Mouse (Mus musculus): ENCODE measurements around the gene Hhatl. TPM values are rescaled to one million over a fixed set of nuclear protein-coding genes. Genes with fewer than 3 reads are reported as not detected.

Hhatl gene
- 1.5 and 2.0 TPM in 2 replicates for polyA plus RNA-seq (2015; fragmentation: Nextera tagmentation; extraction: Ambion mirVana)

GRCm38 (mm10) chr9:121791757-121792521, at the start of gene Hhatl:
Gene Hhatl, minus strand, starts transcription at chr9:121792507.
- Histone ChIP-seq H3K27ac (replicated peaks) (peak within 1 kb of the TSS; percentile 30; the same call in 1 of the 2 replicates), H3K36me3 (ENCODE audit: control insufficient read depth, insufficient read depth, low read length) (no peaks in the 10 kb centered on the region), H3K9me3 (ENCODE audit: control insufficient read depth, low read length) (no peaks in the 10 kb centered on the region), H3K9ac (ENCODE audit: low read length) (no peak within 1 kb of the TSS), H3K27me3 (ENCODE audit: control insufficient read depth, insufficient read depth, low read length) (no peaks in the 10 kb centered on the region), H3K4me2 (replicated peaks; ENCODE audit: low read depth) (peak within 1 kb of the TSS; percentile 8; the same call in 1 of the 2 replicates), H3K4me3 (ENCODE audit: low read depth, low read length) (no peak within 1 kb of the TSS), H3K4me1 (replicated peaks; ENCODE audit: control insufficient read depth, insufficient read depth) (no peaks in the 10 kb centered on the region)
- no peak for DNase-seq (ENCODE audit: low spot score)
- ATAC-seq (ENCODE audit: low FRiP score, low TSS enrichment) = no peak
- TF ChIP-seq EP300 (optimal IDR thresholded peaks at IDR 0.05) (no peak), CTCF (IDR thresholded peaks at IDR 0.05; ENCODE audit: low read depth) (no peak)
- WGBS = 46% methylated on average over 24 of the region's 24 CpGs

DNA sequence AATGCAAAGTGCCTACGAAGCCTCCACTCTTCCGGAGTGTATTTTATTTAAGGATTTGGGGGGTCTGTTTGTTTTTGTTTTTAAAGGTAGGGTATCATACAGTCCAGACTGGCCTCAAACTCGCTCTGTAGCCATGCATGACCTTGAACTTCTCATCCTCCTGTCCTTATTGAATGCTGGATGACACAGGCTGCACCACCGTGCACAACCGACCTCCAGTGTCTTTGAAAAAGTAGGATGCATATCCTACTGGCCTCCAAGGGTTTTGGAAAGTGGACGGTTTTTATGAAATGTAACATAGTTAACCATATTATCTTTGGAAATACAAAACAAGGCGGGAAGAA, 47.3 kb upstream of the Hhatl start:
- H3K9ac ChIP-seq (ENCODE audit: low read length) = peak overlapping the region; percentile 55
- ATAC-seq (ENCODE audit: low FRiP score, low TSS enrichment) (no peak), DNase-seq (ENCODE audit: low spot score) (no peak)
- H3K27ac ChIP-seq (replicated peaks) = no peak overlapping the region
- H3K27me3 ChIP-seq (ENCODE audit: control insufficient read depth, insufficient read depth, low read length) = no peaks in the 10 kb centered on the region
- TF ChIP-seq EP300 (optimal IDR thresholded peaks at IDR 0.05) = no peak
- no peaks in the 10 kb centered on the region for H3K36me3 ChIP-seq (ENCODE audit: control insufficient read depth, insufficient read depth, low read length)
- WGBS = 30% methylated on average over 7 of the region's 7 CpGs
- no peaks in the 10 kb centered on the region for H3K4me1 ChIP-seq (replicated peaks; ENCODE audit: control insufficient read depth, insufficient read depth)
- H3K4me3 ChIP-seq (ENCODE audit: low read depth, low read length) = peak overlapping the region; percentile 45
- peak overlapping the region; percentile 78 for H3K4me2 ChIP-seq (replicated peaks; ENCODE audit: low read depth)
- H3K9me3 ChIP-seq (ENCODE audit: control insufficient read depth, low read length) = no peaks in the 10 kb centered on the region

- Histone ChIP-seq H3K36me3 (ENCODE audit: control insufficient read depth, insufficient read depth, low read length) (no peaks in the 10 kb centered on the region), H3K9ac (ENCODE audit: low read length) (peak within 1 kb of the TSS; percentile 55), H3K27ac (replicated peaks) (no peak within 1 kb of the TSS), H3K4me2 (replicated peaks; ENCODE audit: low read depth) (peak within 1 kb of the TSS; percentile 78), H3K27me3 (ENCODE audit: control insufficient read depth, insufficient read depth, low read length) (no peaks in the 10 kb centered on the region), H3K9me3 (ENCODE audit: control insufficient read depth, low read length) (no peaks in the 10 kb centered on the region), H3K4me3 (ENCODE audit: low read depth, low read length) (peak within 1 kb of the TSS; percentile 45), H3K4me1 (replicated peaks; ENCODE audit: control insufficient read depth, insufficient read depth) (no peaks in the 10 kb centered on the region)
- no peak for TF ChIP-seq CTCF (IDR thresholded peaks at IDR 0.05; ENCODE audit: low read depth)
- no peak for TF ChIP-seq EP300 (optimal IDR thresholded peaks at IDR 0.05)
- 5% methylated on average over 61 of the region's 61 CpGs for WGBS
- peak; percentile 50; the same call in 1 of the 2 replicates for ATAC-seq (ENCODE audit: low FRiP score, low TSS enrichment)
- DNase-seq (ENCODE audit: low spot score) = peak; percentile 72
Measured at GRCm38 (mm10) chr9:121838829-121839621, 46.7 kb upstream of the Hhatl start, which contains the start of gene Ccdc13. Gene Ccdc13, minus strand, starts transcription at chr9:121839461.

DNA sequence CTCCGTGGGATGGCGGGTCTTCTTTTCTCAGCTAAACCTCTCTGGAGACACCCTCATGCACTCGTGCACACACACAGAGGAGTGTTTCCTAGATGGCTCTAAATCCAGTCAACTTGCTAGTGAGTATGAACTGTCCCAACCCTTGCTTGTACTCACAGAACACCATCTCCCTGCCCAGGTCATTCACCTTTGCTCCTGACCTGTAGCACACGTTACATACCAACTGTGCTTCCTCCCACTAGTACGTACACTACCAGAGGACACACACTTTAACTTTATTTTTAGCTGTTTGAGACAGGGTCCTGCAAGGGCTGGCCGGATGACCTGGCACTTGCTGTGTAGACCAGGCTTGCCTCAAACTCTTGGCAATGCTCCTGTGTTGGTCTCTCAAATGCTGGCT, 45.7 kb upstream of the Hhatl start:
- Histone ChIP-seq H3K9ac (ENCODE audit: low read length) (no peak overlapping the region), H3K36me3 (ENCODE audit: control insufficient read depth, insufficient read depth, low read length) (no peaks in the 10 kb centered on the region), H3K27ac (replicated peaks) (no peak overlapping the region), H3K4me2 (replicated peaks; ENCODE audit: low read depth) (no peak overlapping the region), H3K9me3 (ENCODE audit: control insufficient read depth, low read length) (no peaks in the 10 kb centered on the region), H3K4me1 (replicated peaks; ENCODE audit: control insufficient read depth, insufficient read depth) (no peaks in the 10 kb centered on the region), H3K4me3 (ENCODE audit: low read depth, low read length) (no peak overlapping the region), H3K27me3 (ENCODE audit: control insufficient read depth, insufficient read depth, low read length) (no peaks in the 10 kb centered on the region)
- TF ChIP-seq CTCF (IDR thresholded peaks at IDR 0.05; ENCODE audit: low read depth) (no peak), EP300 (optimal IDR thresholded peaks at IDR 0.05) (no peak)
- WGBS = 93% methylated on average over 6 of the region's 6 CpGs
- DNase-seq (ENCODE audit: low spot score) (no peak), ATAC-seq (ENCODE audit: low FRiP score, low TSS enrichment) (no peak)

DNA sequence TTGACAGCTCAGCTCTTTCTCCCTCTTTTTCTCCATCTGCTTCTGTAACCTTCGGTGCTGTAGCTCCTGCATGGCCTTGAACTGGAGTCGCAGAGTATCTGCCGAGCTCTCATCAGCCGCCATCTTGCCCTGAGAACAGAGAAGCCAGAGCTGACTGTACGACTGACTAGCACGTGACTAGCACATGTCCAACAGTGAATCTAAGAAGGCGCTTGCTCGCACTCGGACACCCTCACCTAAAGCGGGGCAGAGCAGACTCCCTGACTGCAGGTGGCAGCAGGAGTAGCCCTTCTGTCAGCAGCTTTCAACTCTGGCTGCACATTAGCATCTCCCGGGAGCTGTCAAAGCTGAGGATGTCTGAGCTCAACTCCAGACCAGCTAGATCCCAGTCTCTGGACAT, 41.5 kb upstream of the Hhatl start:
- no peak for ATAC-seq (ENCODE audit: low FRiP score, low TSS enrichment)
- Histone ChIP-seq H3K36me3 (ENCODE audit: control insufficient read depth, insufficient read depth, low read length) (no peaks in the 10 kb centered on the region), H3K27ac (replicated peaks) (no peak overlapping the region), H3K4me3 (ENCODE audit: low read depth, low read length) (no peak overlapping the region), H3K9ac (ENCODE audit: low read length) (no peak overlapping the region), H3K4me1 (replicated peaks; ENCODE audit: control insufficient read depth, insufficient read depth) (no peaks in the 10 kb centered on the region), H3K27me3 (ENCODE audit: control insufficient read depth, insufficient read depth, low read length) (no peaks in the 10 kb centered on the region), H3K9me3 (ENCODE audit: control insufficient read depth, low read length) (no peaks in the 10 kb centered on the region), H3K4me2 (replicated peaks; ENCODE audit: low read depth) (no peak overlapping the region)
- TF ChIP-seq CTCF (IDR thresholded peaks at IDR 0.05; ENCODE audit: low read depth) (no peak), EP300 (optimal IDR thresholded peaks at IDR 0.05) (no peak)
- 77% methylated on average over 11 of the region's 11 CpGs for WGBS
- no peak for DNase-seq (ENCODE audit: low spot score)

GRCm38 (mm10) chr9:121830956-121831293, 38.6 kb upstream of the Hhatl start:
- H3K4me2 ChIP-seq (replicated peaks; ENCODE audit: low read depth) = no peak overlapping the region
- H3K4me1 ChIP-seq (replicated peaks; ENCODE audit: control insufficient read depth, insufficient read depth) = no peaks in the 10 kb centered on the region
- H3K9me3 ChIP-seq (ENCODE audit: control insufficient read depth, low read length) = no peaks in the 10 kb centered on the region
- 26% methylated on average over 6 of the region's 6 CpGs for WGBS
- DNase-seq (ENCODE audit: low spot score) (peak; percentile 78), ATAC-seq (ENCODE audit: low FRiP score, low TSS enrichment) (peak; percentile 55; the same call in 1 of the 2 replicates)
- H3K27ac ChIP-seq (replicated peaks) = no peak overlapping the region
- no peak overlapping the region for H3K9ac ChIP-seq (ENCODE audit: low read length)
- no peaks in the 10 kb centered on the region for H3K36me3 ChIP-seq (ENCODE audit: control insufficient read depth, insufficient read depth, low read length)
- H3K27me3 ChIP-seq (ENCODE audit: control insufficient read depth, insufficient read depth, low read length) = no peaks in the 10 kb centered on the region
- H3K4me3 ChIP-seq (ENCODE audit: low read depth, low read length) = no peak overlapping the region
- peak; percentile 91 for TF ChIP-seq CTCF (IDR thresholded peaks at IDR 0.05; ENCODE audit: low read depth)
- no peak for TF ChIP-seq EP300 (optimal IDR thresholded peaks at IDR 0.05)
